Mouse (Mus musculus): Measurements from ENCODE around the gene Bcl11a.

The Bcl11a gene

DNA sequence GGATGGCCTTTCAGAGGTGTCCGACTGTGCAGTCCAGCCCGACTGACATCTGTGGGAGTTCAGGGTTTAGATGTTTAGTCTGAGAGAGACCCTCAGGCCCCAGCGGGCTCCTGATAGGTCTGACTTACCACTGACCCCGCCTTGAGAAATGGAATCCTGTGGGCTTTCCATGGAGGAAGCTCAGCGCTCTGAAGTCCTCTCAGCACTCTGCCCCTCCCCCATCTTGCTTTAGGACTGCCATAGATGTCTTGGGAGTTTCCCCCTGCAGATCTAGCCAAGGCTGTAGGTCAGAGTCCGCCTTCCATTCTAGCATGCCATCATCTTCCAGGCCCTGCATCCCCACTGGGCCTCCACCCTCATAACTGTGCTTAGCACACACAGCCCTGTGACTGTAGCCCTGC lies 131.1 kb downstream of the Bcl11a start:
- DNase-seq (ENCODE audit: low spot score): no peak

DNA sequence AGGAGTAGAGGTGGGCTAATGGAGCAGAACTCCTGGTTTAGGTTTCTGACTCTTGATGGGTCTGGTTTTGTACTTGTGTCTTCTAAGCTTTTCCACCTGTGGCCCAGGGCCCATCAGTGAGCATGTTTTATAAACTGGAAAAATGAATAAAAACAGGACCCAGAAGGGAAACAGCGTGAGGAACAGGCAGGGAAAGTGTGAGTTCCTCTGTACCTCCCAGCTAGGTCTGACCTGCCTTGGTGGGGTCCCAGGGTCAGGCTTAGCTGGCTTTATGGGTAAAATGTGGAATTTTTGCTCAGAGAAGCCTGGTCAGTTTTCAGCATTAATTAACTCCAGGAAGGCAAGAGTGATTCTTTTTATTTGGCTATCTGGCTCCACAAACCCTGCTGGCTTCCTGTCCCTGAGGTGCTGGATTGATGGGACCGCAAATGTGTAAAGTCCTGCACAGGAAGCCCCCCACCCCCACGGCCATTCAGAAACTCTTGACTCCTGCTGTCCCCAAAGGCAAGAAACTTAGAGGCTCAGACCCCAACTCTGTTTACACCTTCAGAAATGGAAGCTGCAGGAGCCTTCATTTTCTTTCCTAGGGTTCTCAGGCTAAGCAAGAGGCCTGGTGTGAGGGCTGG lies 136.8 kb downstream of the Bcl11a start:
- no peak for DNase-seq (ENCODE audit: low spot score)

DNA sequence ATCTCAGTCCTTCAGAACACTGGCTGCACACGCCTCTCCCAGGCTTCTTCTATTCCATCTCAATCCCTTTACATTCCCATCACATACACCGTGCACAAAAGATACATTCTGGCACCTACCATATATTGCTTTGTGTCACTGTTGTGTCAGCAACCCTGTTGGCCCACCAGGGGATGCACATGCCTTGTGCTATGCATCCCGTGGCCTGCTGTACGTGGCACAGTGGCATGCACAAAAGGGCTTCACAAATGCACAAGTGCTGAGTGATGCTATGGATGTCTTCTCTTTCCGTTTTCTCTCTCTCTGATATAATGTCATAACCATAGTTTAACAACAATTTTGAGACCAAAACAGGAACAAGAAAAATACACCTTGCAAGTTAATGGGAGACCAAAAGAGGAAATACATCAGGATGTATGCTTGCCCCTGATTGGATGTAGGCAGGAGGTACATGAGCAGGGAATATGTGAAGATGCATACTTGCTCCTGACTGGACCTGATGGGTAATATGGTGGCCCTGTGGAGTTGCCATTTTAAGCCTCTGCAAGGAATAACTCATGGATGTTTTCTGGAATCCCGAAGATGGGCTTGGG lies 140.0 kb downstream of the Bcl11a start:
- no peak for DNase-seq (ENCODE audit: low spot score)

DNA sequence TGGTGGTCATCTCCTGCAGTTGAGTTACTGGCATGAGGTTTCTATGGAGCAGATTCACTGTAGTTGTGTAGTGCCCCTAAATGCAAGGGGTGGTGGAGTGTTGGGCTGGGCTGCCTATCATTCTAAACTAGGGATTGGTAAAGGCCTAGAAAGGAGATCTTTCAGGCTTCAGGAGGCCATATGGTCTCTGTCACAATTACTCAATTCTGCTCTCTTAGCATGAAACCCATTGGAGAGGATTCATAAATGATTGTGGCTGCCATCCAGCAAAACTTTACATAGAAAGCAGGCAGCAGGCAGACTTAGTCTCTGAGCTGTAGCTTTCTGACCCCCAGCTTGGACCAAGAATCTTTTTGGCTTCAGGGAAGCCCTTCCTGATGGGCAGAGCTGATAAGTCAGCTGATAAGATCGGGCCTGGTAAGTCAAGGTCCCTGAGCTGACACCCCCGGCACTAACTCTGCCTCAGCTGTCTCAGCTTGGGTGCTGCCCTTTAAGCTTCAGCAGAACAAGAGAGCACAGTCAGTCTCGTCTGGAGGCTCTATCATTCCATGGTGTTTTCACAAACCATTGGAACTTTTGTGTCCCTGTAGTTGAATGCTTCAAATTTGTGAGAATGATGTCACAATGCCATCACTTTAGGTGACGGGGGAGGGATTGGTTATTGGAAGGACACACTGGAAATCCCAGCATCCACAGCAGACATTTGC lies 143.9 kb downstream of the Bcl11a start:
- no peak for DNase-seq (ENCODE audit: low spot score)
